Mouse (Mus musculus) cerebellum, postnatal 25 days (tissue): ENCODE measurements around the gene Rev1.

Experiments used
- DNase-seq, 2 experiments: peaks; one replicate each; pipeline ENCODE4 v3.0.0; 2021; ENCODE audit warnings: mixed read lengths in 2 of 2

The Rev1 gene

GRCm38 (mm10) chr1:38062156-38062555 lies 67.4 kb downstream of the Rev1 start:
- peak; percentile 39 to 44 for DNase-seq

GRCm38 (mm10) chr1:38058417-38058816 lies 71.2 kb downstream of the Rev1 start:
- no peak for DNase-seq

- DNase-seq, result no peak
These were observed 74.4 kb downstream of the Rev1 start for GRCm38 (mm10) chr1:38055176-38055575.

GRCm38 (mm10) chr1:38049562-38049961 lies 80.0 kb downstream of the Rev1 start:
- no peak for DNase-seq

- DNase-seq, result no peak
These were observed 81.5 kb downstream of the Rev1 start for GRCm38 (mm10) chr1:38048121-38048520.

GRCm38 (mm10) chr1:38038898-38039297 lies 90.7 kb downstream of the Rev1 start:
- DNase-seq, result no peak

GRCm38 (mm10) chr1:38037375-38037774 lies 92.2 kb downstream of the Rev1 start:
- DNase-seq, result no peak

GRCm38 (mm10) chr1:38035521-38035920 lies 94.1 kb downstream of the Rev1 start:
- no peak for DNase-seq

GRCm38 (mm10) chr1:38031391-38031790 lies 98.2 kb downstream of the Rev1 start:
- no peak for DNase-seq

- no peak for DNase-seq
These were observed 102.3 kb downstream of the Rev1 start for GRCm38 (mm10) chr1:38027301-38027700.

- no peak for DNase-seq
These were observed 114.9 kb downstream of the Rev1 start for GRCm38 (mm10) chr1:38014551-38015203.

- DNase-seq, result no peak
These were observed 117.1 kb downstream of the Rev1 start for GRCm38 (mm10) chr1:38012509-38012908.

GRCm38 (mm10) chr1:38012104-38012503 lies 117.5 kb downstream of the Rev1 start:
- no peak for DNase-seq

- DNase-seq, result no peak
These were observed 118.0 kb downstream of the Rev1 start for GRCm38 (mm10) chr1:38011647-38012046.

- no peak for DNase-seq
These were observed 122.9 kb downstream of the Rev1 start for GRCm38 (mm10) chr1:38006741-38007140.

GRCm38 (mm10) chr1:38003046-38003445 lies 126.6 kb downstream of the Rev1 start:
- no peak for DNase-seq
